7 mouse cellular contexts compared by ENCODE assay signal in genomic region chr6:122387177-122388028, GRCm38 (mm10). TPM values are rescaled to one million over a fixed set of nuclear protein-coding genes. Genes with fewer than 3 reads are reported as not detected.
DNase-seq lines count a peak whose midpoint lies in the region; ATAC-seq and TF ChIP-seq lines count a peak whose summit lies in the region.
"Not testable (repeated sequence)": the region's sequence is repeated elsewhere in the genome, so short reads cannot be mapped to it uniquely, and the experiment has no call there.

No protein-coding gene starts in this region.

- H3K36me3 ChIP-seq in CH12.LX (replicated peaks in 1 of 2; ENCODE audit: control insufficient read depth in 1 of 2, insufficient read depth in 1 of 2, low read length in 1 of 2): peaks cover 5 to 31% of the 10 kb centered on the region in 2 experiments
- not testable (repeated sequence) for H3K36me3 ChIP-seq in heart, embryonic 10.5 days; splenic B cell, adult 2 months (ENCODE audit: control insufficient read depth, insufficient read depth, low read length, poor library complexity, severe bottlenecking)

- 78% methylated on average over 12 of the region's 12 CpGs for WGBS in heart, embryonic 10.5 days

- in situ Hi-C loops in CH12.LX (cut with MboI; ENCODE audit: low pct_ligation_motif_present, low pct_unique_long_range_greater_than_20kb, low sequenced_read_pairs): not testable (repeated sequence)

- TF ChIP-seq POLR2A in CH12.LX (IDR thresholded peaks at IDR 0.05; ENCODE audit: low read depth, low read length): not testable (repeated sequence)

- not testable (repeated sequence) for TF ChIP-seq CTCF in CH12.LX (conservative IDR thresholded peaks at IDR 0.05 in 1 of 2, IDR thresholded peaks at IDR 0.05 in 1 of 2; ENCODE audit: low read depth in 2 of 2, low read length in 2 of 2)

- not testable (repeated sequence) for H3K9me3 ChIP-seq in CH12.LX (replicated peaks; ENCODE audit: low read length); heart, embryonic 10.5 days

- peak; percentile 72 for ATAC-seq in activated CD4-positive, CD25-positive, alpha-beta regulatory T cell, adult 4 months
- ATAC-seq in inflammation-experienced regulatory T-cells, adult 6 months: peak; percentile 62

- H3K4me2 ChIP-seq in CH12.LX (ENCODE audit: insufficient read depth, low read depth, poor library complexity, severe bottlenecking): peak overlapping the region; percentile 25; the same call in 1 of the 2 replicates

- H3K27ac ChIP-seq in CH12.LX (ENCODE audit: insufficient read depth, low read depth): peak overlapping the region; percentile 57; the same call in 1 of the 2 replicates
- not testable (repeated sequence) for H3K27ac ChIP-seq in heart, embryonic 10.5 days

- TF ChIP-seq EP300 in CH12.LX (IDR thresholded peaks at IDR 0.05; ENCODE audit: low read length): peak; percentile 82

- TF ChIP-seq RAD21 in CH12.LX (IDR thresholded peaks at IDR 0.05; ENCODE audit: low read depth, low read length): not testable (repeated sequence)

- dilution Hi-C loops in CH12.LX (cut with MboI; ENCODE audit: extremely low pct_ligation_motif_present, extremely low pct_unique_long_range_greater_than_20kb, low sequenced_read_pairs): not testable (repeated sequence)

- not testable (repeated sequence) for H3K79me2 ChIP-seq in CH12.LX (replicated peaks; ENCODE audit: control insufficient read depth, extremely low read depth, insufficient read depth, poor library complexity, severe bottlenecking)

- H3K4me3 ChIP-seq in CH12.LX (replicated peaks in 1 of 3; ENCODE audit: low read depth in 2 of 3, low read length in 2 of 3, poor library complexity in 1 of 3); heart, embryonic 10.5 days: not testable (repeated sequence)

- peaks cover 24 to 56% of the 10 kb centered on the region in 2 experiments for H3K4me1 ChIP-seq in CH12.LX (ENCODE audit: control insufficient read depth in 1 of 2, insufficient read depth in 2 of 2)
- H3K4me1 ChIP-seq in heart, embryonic 10.5 days: peaks cover 16% of the 10 kb centered on the region

- peak; percentile 19 for DNase-seq in CD4-positive, CD25-positive, alpha-beta regulatory T cell, adult 2 months (ENCODE audit: low read depth, low spot score)
- DNase-seq in CH12.LX (ENCODE audit: extremely low read depth) (peak; percentile 71), MEL-GATA-1-ER (ENCODE audit: extremely low read depth, low read depth) (peak; percentile 49)
- DNase-seq in heart, embryonic 10.5 days (ENCODE audit: low spot score): peak; percentile 61
- peak; percentile 9 for DNase-seq in splenic B cell, adult 2 months (ENCODE audit: low read depth, low spot score)

- not testable (repeated sequence) for H3K9ac ChIP-seq in CH12.LX (ENCODE audit: insufficient read depth, low read depth)

- H3K27me3 ChIP-seq in CH12.LX (replicated peaks); heart, embryonic 10.5 days (ENCODE audit: insufficient read depth, poor library complexity, severe bottlenecking); splenic B cell, adult 2 months (ENCODE audit: control insufficient read depth, insufficient read depth, low read length, poor library complexity, severe bottlenecking): not testable (repeated sequence)

TF ChIP-seq in CH12.LX, 34 proteins besides CTCF, POLR2A, EP300 and RAD21:
- TF ChIP-seq ETS1 (conservative IDR thresholded peaks at IDR 0.05; ENCODE audit: low read depth, low read length) (peak; percentile 36; the same call in 1 of the 2 replicates), JUN (IDR thresholded peaks at IDR 0.05; ENCODE audit: insufficient read depth, low read depth, low read length) (peak; percentile 85), JUND (conservative IDR thresholded peaks at IDR 0.05; ENCODE audit: low read depth, low read length) (peak; percentile 87), MAX (IDR thresholded peaks at IDR 0.05; ENCODE audit: low read length) (0 out of 2 replicates have a peak, but pooled peaks have one; percentile 43), NRF1 (IDR thresholded peaks at IDR 0.05; ENCODE audit: low read depth, low read length) (0 out of 2 replicates have a peak, but pooled peaks have one; percentile 20), IRF4 (IDR thresholded peaks at IDR 0.05; ENCODE audit: low read depth, low read length) (peak; percentile 85), MEF2A (IDR thresholded peaks at IDR 0.05; ENCODE audit: borderline replicate concordance, low read depth, low read length) (peak; percentile 61)

RNA-seq across cellular contexts. Expression of gene Phc1, which starts 47.0 kb away (rescaled TPM):
- total RNA-seq in CH12.LX (2012; rRNA removed) (4.1 and 6.5 TPM in 2 replicates), CH12.LX (2014; rRNA removed) (2.1 and 2.9 TPM in 2 replicates)
- polyA plus RNA-seq in CH12.LX (2012; ENCODE audit: insufficient read length, low read depth): 9.9 and 13.8 TPM in 2 replicates
- 1 to 10 TPM; 4.9 to 7.7 TPM for polyA plus RNA-seq in activated CD4-positive, CD25-positive, alpha-beta regulatory T cell, adult 4 months (2017; shearing (Covaris generic))
- 15.9 and 21.8 TPM in 2 replicates for polyA plus RNA-seq in heart, embryonic 10.5 days (2016; fragmentation: Nextera tagmentation; extraction: Ambion mirVana)
- 1 to 10 TPM; 6.3 to 7.6 (median 6.7) TPM for polyA plus RNA-seq in inflammation-experienced regulatory T-cells, adult 6 months (2017; shearing (Covaris generic))

Comparison
In these comparisons a context has a peak if more than half of its experiments do, and no peak if none do; other contexts are left out.
1. DNase-seq: peak in every context shown above with its lines; median percentile 71 in CH12.LX; 61 in heart, embryonic 10.5 days; 49 in MEL-GATA-1-ER; 19 in CD4-positive, CD25-positive, alpha-beta regulatory T cell, adult 2 months; 9 in splenic B cell, adult 2 months.